Mouse (Mus musculus): ENCODE data around the gene Adar.

Gene Adar

DNA sequence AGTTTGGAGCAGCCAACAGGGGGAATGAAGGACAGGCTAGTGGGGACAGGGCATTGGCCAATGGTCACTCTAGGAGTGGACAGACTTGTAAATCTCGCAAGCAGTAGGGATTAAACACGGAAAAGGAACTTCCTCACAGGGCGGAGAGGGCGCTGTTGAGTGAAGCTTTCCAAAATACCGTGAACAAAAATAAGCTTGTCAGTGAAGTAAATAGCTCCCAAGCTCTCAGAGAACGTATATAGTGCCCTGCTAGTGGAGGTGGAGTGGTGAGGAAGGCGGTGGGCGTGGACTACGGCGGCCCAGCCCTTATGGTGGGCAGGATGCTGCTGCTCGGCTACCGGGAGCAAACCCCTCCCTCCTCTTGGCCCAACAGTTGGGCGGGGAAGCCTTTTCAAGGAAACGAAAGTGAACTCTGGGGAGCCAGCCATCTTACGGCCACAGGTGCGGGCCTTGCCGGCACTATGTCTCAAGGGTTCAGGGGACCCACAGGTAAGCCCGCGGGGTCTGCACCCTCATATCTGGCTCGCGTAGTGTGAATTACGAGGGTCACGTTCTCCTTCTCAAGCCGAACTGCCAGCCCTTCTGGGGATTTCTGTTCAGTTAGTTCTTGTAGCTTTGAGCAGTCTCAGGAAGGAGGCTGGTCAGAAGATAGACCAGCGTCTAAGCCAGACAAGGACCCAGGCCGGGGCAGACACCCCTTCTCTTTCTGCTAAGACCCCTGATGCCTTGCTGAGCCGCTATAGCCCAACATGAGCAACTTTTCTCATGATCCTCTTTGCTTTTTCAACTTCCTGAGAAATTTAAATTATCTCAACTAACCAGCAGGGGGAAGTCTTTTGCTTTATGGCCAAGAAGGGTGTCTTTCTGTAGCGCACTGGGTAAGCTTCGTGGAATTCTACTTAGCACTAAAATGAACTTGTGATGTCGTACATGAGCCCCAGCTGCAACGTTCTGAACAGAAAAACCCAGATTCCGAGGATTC is 15.8 kb downstream of the Adar start:
- CTCF ChIA-PET: interaction anchor here (0.7 to 0.9 kb wide), 2 partner anchors 42 to 400 kb away, joined by 3 read pairs; no protein-coding TSS in a partner anchor

GRCm38 (mm10) chr3:89732091-89732490 is 17.3 kb downstream of the Adar start:
- CTCF ChIA-PET: interaction anchor here (0.6 to 1.3 kb wide), 3 partner anchors 40 to 119 kb away, joined by 3 to 6 read pairs (median 5); no protein-coding TSS in a partner anchor

DNA sequence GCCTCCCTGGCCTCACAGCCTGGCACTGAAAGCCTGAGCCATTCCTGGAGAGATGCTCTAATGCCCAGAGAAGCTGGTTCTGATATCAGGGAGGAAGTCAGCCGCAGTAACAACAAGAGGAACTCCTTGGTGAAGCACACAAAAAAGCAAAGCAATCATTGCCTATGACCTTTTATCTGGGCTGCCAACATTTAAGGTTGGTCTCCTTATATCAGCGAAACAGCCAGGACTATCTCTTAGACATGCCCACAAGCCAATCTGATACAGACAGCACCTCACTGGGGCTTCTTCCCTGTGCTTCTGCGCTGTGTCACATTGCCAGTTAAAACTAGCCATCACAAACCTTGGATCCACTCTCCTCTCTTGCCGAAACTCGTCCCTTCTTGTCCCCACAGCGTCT is 23.7 kb downstream of the Adar start:
- CTCF ChIA-PET: interaction anchor here (0.6 kb wide), 1 partner anchor 54 kb away, joined by 5 read pairs; no protein-coding TSS in a partner anchor

- CTCF ChIA-PET: no interaction called here
Measured at GRCm38 (mm10) chr3:89752307-89752706, 37.5 kb downstream of the Adar start.

GRCm38 (mm10) chr3:89755283-89755682 is 40.5 kb downstream of the Adar start:
- CTCF ChIA-PET: no interaction called here

- CTCF ChIA-PET: interaction anchor here (0.6 kb wide), 1 partner anchor 335 kb away, joined by 5 read pairs; no protein-coding TSS in a partner anchor
Measured at GRCm38 (mm10) chr3:89757851-89758250, 43.0 kb downstream of the Adar start.

DNA sequence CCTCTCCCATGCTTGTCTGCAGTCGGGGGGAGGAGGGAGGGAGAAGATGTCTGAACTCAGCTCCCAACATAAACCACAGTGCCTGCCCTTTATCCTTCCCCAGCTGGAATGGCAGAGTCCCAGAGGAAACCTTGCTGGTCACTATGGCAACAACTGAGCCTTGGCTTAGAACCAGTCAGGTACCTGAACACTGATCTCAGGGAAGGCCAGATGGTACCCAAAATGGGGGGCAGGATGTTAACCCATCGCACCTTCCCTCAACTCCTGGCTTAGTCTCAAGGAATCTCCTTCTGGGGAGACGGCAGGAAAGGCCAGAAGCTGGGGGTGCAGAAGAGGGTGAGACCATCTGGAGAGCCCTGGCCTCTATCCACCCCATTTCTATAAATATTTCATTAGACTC is 45.0 kb downstream of the Adar start:
- CTCF ChIA-PET: no interaction called here

GRCm38 (mm10) chr3:89764119-89764724 is 49.4 kb downstream of the Adar start, which contains the start of gene Chrnb2:
Gene Chrnb2 (minus strand): TSS chr3:89764632.
- CTCF ChIA-PET: interaction anchor here (1.0 kb wide), 1 partner anchor 51 kb away, joined by 3 read pairs; no protein-coding TSS in a partner anchor

DNA sequence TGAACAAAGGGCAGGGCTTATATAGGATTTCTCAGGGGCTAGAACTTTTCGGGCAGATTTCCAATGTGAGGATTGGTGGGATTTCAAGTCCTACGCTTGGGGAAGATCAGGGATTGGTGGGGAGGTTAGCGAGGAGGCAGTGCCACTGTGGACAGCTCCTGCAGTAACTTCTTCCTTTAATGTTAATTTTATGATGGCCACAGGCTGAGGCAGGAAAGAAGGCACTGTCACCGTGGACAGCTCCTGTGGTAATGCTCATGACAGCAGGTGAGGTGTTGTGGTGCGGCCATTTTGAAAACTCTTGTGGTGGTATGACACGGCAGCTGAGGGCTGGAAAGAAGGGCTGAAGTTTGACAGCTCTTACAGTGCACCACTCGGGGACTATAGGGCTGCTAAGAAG is 54.8 kb downstream of the Adar start:
- CTCF ChIA-PET: interaction anchor here (1.1 kb wide), 1 partner anchor 288 kb away, joined by 3 read pairs; no protein-coding TSS in a partner anchor

DNA sequence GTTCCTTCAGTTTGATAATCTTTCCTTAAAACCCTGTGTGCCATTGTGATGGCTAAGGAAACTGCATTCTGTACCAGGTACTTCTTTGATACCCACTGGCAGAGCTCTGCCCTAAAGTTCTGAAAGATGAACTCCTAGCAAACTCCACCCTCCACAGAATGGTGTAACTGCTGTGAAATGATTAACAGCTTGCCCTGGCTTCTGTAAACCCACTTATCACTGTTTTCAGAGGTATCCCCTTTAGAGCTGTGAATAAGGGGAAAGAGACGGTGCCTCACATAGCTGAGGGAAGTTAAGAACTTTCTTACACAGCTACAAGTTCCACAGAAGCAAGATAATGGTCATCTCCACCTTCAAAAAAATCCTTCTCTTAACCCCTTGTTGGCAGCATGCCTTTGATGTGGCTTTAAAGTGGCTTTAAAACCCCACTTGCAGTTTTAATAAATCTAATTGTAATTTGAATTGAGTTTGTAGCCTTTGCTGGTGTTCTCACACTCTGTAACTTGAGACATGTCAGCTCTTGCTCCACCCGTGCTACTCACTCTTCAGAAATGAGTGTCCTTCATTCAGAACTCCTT is 55.7 kb downstream of the Adar start:
- CTCF ChIA-PET: no interaction called here

- CTCF ChIA-PET: interaction anchor here (0.5 to 1.4 kb wide), 4 partner anchors 41 to 272 kb away, joined by 3 to 5 read pairs (median 3); no protein-coding TSS in a partner anchor
Measured at GRCm38 (mm10) chr3:89772588-89772967, 57.8 kb downstream of the Adar start.

DNA sequence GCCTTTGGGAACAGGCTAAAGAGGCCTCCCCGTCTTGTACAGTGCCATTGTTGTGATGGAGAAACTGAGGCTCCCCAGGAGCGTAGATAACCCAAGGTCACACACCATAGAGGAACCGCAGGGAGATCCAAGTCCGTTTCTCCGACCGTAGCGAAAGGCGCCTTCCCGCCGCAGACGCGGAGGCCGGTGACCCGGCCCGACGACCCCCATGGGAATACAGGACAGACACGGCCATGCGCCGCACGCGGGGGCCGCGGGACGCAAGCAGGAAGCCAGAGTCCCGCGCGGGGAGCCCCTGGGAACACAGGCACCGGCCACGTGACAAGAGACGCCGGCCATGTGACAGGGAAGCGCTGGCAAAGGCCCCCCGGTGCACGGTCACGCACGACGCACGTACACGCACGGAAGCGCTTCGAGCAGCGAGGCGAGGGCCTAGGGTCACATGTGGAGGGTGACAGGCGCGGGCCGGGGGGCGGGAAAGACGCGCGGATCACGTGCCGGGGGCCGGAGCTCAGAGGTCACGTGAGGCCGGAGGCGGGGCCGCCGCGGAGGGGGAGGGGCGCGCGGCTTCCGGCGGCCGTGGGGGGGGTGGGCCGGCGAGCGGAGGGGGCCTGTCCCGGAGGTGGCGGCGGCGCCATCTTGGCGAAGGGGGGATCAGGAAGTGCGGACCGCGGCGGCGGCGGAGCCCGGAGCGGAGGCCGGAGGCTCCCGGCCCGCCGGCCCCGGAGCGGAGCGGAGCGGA is 58.3 kb downstream of the Adar start, which contains the start of gene Ube2q1:
TSS of gene Ube2q1 (plus strand) at position 649 of the 742 bp plus-strand sequence.
- CTCF ChIA-PET: interaction anchor here (0.6 kb wide), 1 partner anchor 101 kb away, joined by 3 read pairs; no protein-coding TSS in a partner anchor

DNA sequence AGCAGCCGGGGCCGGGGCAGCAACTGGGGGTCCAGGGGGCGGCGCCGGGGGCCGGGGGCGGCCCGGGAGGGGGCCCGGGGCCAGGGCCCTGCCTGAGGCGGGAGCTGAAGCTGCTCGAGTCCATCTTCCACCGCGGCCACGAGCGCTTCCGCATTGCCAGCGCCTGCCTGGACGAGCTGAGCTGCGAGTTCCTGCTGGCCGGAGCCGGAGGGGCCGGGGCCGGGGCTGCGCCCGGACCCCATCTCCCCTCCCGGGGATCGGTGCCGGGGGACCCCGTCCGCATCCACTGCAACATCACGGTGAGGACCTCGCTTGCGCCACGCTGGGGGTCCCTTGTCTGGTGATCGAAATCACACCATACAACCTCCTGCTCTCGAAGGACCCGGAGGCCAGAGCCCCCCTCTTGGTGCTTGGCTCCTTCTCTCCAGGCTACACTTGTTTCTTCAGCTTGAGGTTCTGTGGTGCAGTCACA is 59.0 kb downstream of the Adar start:
- CTCF ChIA-PET: no interaction called here

GRCm38 (mm10) chr3:89774236-89774960 is 59.6 kb downstream of the Adar start:
- CTCF ChIA-PET: no interaction called here

DNA sequence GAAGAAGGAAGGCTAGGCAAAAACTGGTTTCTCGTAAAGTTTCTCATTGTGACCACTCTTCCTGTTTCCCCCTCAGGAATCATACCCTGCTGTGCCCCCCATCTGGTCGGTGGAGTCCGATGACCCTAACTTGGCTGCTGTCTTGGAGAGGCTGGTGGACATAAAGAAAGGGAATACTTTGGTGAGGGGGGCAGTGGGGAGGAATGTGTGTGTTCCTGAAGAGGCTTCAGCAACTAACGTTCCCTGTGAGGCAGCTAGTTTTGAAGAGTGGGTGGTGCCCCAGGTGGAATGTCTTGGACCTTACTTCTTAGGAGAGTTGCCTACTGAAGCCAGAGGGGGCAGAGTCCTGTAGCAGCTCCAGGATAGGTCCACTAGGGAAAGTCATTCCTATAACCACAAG is 61.2 kb downstream of the Adar start:
- CTCF ChIA-PET: no interaction called here

DNA sequence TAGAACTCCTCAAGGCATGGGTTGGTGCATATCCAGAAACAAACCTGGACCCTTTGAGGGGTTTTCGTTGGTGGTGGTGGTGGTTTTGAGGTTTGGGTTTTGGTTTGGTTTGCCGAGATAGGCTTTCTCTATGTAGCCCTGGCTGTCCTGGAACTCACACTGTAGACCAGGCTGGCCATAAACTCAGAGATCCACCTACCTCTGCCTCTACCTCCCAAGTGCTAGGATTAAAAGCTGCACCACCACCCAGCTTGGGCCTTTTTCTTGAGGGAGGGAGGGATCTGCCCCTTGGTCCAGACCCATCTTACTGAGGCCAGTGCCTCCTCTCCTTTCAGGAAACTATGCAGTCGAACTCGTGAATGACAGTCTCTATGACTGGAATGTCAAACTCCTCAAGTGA is 65.3 kb downstream of the Adar start:
- CTCF ChIA-PET: no interaction called here

GRCm38 (mm10) chr3:89781640-89782039 is 66.8 kb downstream of the Adar start:
- CTCF ChIA-PET: no interaction called here

DNA sequence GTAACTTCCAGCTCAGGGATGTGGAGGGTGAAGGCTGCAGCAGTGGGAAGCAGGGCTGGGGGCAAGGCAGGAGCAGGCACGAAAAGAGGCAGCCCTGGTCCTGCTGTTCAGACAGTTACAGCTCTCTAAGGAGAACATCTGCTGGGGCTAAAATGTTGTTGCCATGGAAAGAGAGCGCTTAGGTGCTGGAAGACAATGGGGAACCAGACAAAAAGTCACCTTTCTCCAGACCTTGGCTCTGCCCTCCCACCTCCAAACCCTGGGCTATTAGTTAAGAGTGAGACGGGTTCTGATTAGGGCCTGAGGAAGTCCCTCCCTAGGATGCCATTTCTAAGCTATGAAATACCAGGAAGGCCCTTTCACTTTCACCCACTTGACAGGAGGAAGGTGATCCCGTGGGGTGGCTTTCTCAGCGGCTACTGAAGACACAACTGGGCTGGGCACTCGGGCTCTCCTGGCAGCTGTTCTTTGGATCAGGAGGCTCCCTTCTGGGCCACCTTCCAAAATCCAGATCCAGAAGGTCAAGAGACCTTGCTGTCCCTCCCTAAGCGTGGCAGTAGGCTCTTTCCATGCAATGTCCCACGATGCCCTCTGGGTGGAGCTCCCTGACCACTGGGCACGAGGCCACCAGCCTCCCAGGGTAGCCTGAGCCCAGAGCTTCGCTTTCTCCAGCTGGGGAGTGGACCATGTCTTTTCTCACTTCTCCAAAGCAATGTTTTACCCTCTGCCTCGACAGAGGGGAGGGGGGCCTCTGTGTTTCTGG is 70.3 kb downstream of the Adar start:
- CTCF ChIA-PET: interaction anchor here (0.7 kb wide), 1 partner anchor 18 kb away, joined by 3 read pairs; no protein-coding TSS in a partner anchor

DNA sequence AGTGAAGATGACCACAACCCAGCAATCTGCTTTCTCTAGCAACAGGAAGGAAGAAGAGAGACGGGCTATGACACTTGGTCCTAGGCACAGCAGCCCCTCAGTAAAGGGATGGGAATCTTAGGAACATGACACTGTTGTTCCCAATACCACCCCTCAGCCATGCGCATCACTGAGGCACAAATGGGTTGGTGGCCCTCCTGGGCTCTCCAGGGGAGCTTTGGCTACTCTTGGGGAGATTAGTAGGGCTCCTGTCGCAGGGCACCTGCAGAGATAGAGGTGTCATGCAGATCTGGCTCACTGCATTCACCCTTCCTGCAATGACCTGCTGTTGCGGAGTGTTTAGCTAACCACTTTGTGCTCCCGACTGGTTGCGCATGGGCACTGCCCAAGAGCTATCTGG is 71.5 kb downstream of the Adar start:
- CTCF ChIA-PET: no interaction called here

Measured in spleen, embryonic (tissue).